Mouse (Mus musculus) thymus, postnatal 36 days (tissue): ENCODE measurements at regions not wholly inside any gene's neighbourhood (a gene's known extent, or its start where the extent isn't known, plus 50 kb on each side); places are given as distances from the start of the nearest gene placed in this dataset.

ENCODE experiments used
- DNase-seq, 2 experiments: peaks; one replicate each; pipeline ENCODE4 v3.0.0; 2022; ENCODE audit warnings: mixed read lengths in 2 of 2

DNA sequence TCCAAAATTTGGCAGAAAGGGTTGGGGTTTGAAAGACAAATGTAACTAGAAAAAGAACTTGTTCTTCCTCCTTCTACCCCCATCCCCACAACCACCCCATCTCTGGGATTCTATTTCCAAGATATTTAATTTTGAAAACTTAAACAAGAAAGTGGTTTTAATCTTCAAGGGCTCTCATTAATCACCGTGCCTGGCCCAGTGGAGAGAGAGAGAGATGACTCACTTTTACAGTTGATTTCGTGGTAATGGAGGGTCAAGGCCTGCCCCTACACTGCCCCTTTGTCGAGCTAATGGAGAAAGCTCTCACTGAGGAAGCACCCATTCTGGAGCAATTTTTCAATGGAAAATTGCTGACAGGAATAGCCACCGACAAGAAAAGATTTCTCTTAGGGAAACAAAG, 247.9 kb downstream of the Gm10260 start:
- no peak for DNase-seq

- DNase-seq: no peak
Measured at GRCm38 (mm10) chr13:97510431-97511261, 249.8 kb downstream of the Gm10260 start.

- no peak for DNase-seq
Measured at GRCm38 (mm10) chr13:97504949-97505348, 255.5 kb downstream of the Gm10260 start.

DNA sequence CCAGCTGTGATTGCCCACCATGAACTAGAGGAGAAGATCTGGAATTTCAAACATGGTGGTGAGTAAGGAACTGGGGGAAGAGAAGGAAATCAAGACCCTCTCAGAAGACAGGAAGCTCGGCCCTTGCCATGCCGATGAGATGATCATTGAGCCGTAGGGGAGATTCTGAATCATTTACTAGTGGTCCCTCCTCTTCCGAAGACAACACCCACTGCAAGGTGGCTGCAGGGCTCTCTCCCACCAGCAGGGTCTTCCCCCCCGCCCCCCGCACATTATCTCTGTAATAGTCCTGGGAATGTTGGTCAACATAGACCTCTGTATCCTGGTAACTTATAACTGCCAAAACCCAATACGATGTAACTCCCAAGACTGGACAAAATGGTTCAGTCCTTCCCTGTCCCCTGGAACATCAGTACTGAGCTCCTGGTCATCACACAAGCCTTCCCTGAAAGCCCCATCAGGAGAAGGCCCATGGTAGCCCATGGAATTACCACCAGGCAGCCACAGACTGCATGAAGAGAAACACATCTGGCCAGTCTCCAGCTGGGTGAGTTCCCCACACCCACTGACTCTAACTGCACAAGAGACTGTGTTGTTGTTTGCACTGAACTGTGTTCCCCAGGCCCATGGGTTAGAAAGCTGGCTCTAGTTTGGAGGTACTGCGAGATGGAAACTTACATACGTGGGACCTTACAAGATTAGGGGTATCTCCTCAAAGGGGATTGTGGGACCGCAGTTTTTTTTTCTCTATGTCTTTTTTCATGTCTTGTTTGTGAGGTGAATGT, 256.3 kb downstream of the Gm10260 start:
- DNase-seq: no peak

DNA sequence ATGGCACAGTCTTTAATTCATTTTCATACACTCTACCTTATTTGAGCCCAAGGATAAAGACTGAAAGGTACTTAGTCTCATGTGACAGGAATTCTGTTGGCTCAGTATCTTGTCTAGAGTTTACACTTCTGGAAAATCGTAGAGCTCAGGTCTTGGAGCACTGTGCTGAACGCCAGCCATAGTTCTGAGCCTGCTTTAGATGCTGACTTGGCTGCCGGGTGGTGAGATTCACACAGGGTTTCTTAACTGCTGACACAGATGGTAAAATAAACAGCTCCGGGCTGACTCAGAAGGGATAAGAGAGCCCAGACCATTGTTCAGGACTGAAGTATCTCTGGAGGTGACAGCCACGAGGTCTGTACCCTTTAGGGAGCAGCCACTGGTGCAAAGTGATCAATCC, 257.0 kb downstream of the Gm10260 start:
- DNase-seq: no peak

DNA sequence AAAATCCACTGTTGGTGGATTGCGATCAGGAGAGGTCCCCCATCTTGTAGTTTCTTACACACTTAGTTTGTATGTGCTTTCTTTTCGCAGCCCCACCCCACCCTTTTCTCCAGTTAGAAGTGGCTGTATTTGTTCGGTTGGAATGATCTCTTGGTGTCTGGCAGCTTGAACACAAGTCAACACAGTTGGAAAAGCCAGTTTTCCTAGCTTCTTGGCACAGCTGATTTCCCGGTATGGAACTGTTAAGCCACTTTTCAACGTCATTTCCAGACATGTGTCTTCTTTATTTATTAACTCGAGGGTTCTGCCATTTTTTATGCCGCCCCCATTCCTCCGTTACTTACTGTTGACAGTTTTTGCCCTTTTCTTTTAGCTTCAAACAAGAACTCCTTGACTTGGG, 259.2 kb downstream of the Enc1 start:
- no peak for DNase-seq

GRCm38 (mm10) chr13:97498981-97499380, 258.1 kb downstream of the Enc1 start:
- DNase-seq: peak in 1 of 2 experiments; percentile 8

- no peak for DNase-seq
Measured at GRCm38 (mm10) chr13:97497928-97498327, 257.0 kb downstream of the Enc1 start.

- DNase-seq: no peak
Measured at GRCm38 (mm10) chr13:97494770-97495169, 253.9 kb downstream of the Enc1 start.

- DNase-seq: no peak
Measured at GRCm38 (mm10) chr13:97493836-97494235, 252.9 kb downstream of the Enc1 start.

DNA sequence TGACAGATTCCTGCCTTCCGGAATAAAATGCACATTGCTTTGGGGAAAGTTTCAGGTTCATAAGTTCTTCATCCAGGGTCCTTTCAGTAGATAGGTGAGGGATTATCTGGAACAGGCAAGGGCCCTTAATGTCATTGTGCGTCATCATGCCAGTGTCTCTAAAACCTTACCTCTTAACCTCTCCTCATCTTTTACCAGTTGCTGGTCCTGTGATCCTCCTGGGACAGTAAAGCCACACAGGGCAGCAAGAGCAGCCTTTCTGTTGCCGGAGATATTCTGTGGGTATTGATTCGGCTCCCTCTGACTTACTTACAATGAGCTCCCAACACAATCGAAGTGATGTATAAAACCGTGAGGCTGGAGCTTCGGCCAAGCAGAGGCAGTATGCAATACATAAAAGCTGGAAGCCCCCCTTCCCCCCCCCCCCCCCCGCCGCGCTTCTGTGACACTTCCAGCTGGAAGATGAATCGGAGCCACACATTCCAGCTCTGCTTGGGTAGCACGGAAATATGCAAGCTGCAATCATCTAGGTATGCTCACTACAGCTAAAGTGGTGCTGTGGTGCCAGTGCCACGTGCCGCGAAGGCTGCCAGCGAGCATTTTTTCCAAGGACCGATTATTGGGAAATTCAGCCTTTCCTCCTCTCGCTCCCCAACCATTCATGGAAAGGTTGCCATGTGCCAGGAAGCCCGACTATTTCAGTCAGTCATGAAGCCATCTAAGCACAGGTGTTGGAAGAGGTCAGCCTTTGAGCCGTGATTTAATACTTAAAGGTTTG, 252.2 kb downstream of the Enc1 start:
- no peak for DNase-seq

GRCm38 (mm10) chr13:97491865-97492847, 251.3 kb downstream of the Enc1 start:
- no peak for DNase-seq

GRCm38 (mm10) chr13:97490131-97490530, 249.2 kb downstream of the Enc1 start:
- no peak for DNase-seq

DNA sequence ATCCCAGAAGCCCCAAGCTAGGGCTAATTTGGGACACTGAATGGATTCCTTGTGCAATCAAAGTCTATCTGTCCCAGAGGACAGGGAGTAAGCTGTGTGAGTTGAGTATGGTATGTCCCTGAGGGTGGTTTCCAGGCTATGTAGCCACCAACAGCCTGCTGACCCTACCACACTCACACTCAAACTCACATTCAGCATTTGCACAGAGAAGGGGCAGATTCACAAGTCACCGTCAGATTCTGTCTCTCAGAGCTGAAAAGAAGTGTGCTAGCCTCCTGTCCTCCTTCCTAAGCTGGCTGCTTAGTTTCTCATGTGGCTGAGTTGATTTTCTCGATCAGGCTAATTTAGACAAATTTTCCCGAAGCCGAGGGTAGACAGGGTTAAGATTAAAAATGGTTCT, 248.8 kb downstream of the Enc1 start:
- no peak for DNase-seq

GRCm38 (mm10) chr13:97489029-97489428, 248.1 kb downstream of the Enc1 start:
- no peak for DNase-seq

DNA sequence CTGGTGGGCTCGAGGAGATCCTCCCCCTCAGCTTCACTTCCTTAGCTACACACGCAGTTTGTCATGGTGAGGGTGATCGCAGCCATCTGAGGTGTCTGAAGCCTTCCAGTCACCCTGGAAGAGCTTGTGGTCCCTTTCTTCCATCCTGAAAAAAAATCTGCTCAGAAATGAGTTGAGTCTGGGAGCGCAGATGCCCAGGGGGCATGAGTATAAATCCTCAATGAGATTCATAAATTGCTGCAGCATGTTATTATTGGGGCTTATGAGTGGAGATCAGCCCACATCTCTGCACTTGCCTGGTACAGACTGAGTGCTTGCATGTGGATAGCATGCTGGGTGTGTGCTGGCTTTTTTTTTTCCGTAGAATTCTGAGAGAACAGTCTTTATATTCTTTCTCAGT, 247.6 kb downstream of the Enc1 start:
- DNase-seq: no peak

- DNase-seq: no peak
Measured at GRCm38 (mm10) chr13:97487746-97488473, 247.0 kb downstream of the Enc1 start.

- no peak for DNase-seq
Measured at GRCm38 (mm10) chr13:97486490-97486889, 245.6 kb downstream of the Enc1 start.

DNA sequence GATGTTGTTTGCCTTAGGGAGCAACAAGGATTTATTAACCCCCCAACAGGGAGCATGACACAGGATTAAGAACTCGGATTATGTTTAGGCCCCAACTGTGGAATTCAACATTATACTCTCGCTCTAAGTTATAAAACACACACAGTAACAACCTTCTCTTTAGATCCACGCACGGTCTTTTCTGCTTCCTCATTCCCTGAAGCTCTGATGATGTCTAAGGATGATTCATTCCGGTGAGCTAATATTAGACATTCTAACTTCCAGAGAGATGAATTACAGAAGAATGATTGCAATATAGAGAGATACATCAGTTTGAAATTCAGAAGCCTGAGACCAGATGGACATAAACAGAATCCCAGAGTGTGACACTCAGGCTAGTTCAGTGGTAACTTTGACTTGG, 245.0 kb downstream of the Enc1 start:
- DNase-seq: no peak

- no peak for DNase-seq
Measured at GRCm38 (mm10) chr13:97484808-97485545, 244.1 kb downstream of the Enc1 start.

DNA sequence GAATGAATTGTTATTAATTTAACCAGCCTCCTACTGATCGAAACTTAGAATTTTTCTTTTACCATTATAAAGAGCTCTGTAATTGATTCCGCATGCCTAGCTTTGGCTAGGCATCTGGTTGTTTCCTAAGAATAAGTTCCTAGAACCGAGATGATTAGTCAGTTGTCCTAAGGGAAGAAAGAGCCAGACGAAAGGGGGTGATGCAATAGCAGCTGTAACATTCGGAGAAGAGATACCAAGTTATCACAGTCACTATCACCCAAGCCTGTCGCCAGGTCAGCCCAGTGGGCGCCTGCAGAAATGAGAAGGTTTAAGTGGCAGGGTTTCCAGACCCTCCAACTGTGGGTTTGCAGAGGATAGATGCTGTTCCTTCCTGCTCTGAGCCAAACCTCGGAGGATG, 242.8 kb downstream of the Enc1 start:
- DNase-seq: no peak
